Mouse (Mus musculus) lung, postnatal 0 days (tissue): Measurements from ENCODE around the gene Fam193a.
A peak's percentile ranks its signal among the peaks of the same experiment; 100 is the strongest.

Experiments used
- CTCF ChIP-seq: IDR thresholded peaks from 2 replicates; pipeline ENCODE4 v1.5.1; 2016; ENCODE audit warnings: antibody characterized with exemption, mild to moderate bottlenecking
- EP300 ChIP-seq: IDR thresholded peaks from 2 replicates; pipeline ENCODE4 v1.6.1; 2016; ENCODE audit warnings: antibody characterized with exemption, mild to moderate bottlenecking, control low read depth

DNA sequence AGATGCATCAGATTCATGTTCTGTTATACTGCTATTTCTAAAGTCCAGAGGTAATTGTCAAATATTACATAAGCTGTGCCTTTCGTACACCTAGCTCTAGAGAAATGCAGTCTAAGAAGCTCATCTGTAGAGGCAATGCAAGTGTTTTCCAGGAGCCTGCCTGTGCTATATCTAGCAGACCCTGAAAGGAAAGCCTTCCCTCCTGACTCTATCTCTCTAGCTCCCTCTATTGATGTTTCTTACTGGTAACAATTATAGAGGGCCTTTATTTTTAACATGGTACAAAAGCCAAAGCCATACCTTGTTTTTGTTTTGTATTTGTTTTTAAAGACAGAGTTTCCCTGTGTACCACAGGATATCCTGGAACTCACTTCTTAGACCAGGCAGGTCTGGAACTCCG, 28.1 kb downstream of the Fam193a start:
- peak; percentile 33 for TF ChIP-seq CTCF
- TF ChIP-seq EP300: no peak
